ENCODE assay signal across 27 mouse cellular contexts in genomic region chr2:36089190-36089589, GRCm38 (mm10). TPM values are rescaled to one million over a fixed set of nuclear protein-coding genes. Genes with fewer than 3 reads are reported as not detected.
DNase-seq lines count a peak whose midpoint lies in the region; ATAC-seq and TF ChIP-seq lines count a peak whose summit lies in the region.
"Had no signal": no experiment of that assay in that cellular context is flagged by ENCODE, and none has a peak within 500 bp of the region (broad histone marks: within the 10 kb centered on the region; RNA-seq: fewer than 3 reads in every experiment).

No protein-coding gene starts in this region.

- TF ChIP-seq CTCF in forebrain, postnatal 0 days (IDR thresholded peaks at IDR 0.05; ENCODE audit: low read depth): no peak
- no peak for TF ChIP-seq CTCF in brain, embryonic 14.5 days (IDR thresholded peaks at IDR 0.05; ENCODE audit: borderline replicate concordance, extremely low read depth, insufficient read depth, insufficient read length)

- H3K9me3 ChIP-seq in forebrain, embryonic 15.5 days: no peaks in the 10 kb centered on the region
- no peaks in the 10 kb centered on the region for H3K9me3 ChIP-seq in forebrain, embryonic 12.5 days
- no peaks in the 10 kb centered on the region for H3K9me3 ChIP-seq in forebrain, postnatal 0 days (ENCODE audit: low read length)
- no peaks in the 10 kb centered on the region for H3K9me3 ChIP-seq in forebrain, embryonic 11.5 days (ENCODE audit: control insufficient read depth, low read length)
- H3K9me3 ChIP-seq: embryonic facial prominence, embryonic 13.5 days; embryonic facial prominence, embryonic 15.5 days; G1E had no signal

- no peak overlapping the region for H3K9ac ChIP-seq in forebrain, embryonic 15.5 days (replicated peaks)
- H3K9ac ChIP-seq in forebrain, embryonic 12.5 days: no peak overlapping the region
- H3K9ac ChIP-seq in forebrain, postnatal 0 days: peak overlapping the region; percentile 18; the same call in 1 of the 2 replicates
- no peak overlapping the region for H3K9ac ChIP-seq in forebrain, embryonic 11.5 days (ENCODE audit: low read length)
- H3K9ac ChIP-seq: embryonic facial prominence, embryonic 13.5 days; embryonic facial prominence, embryonic 15.5 days had no signal

- no peak for ATAC-seq in forebrain, embryonic 15.5 days (replicated peaks)
- no peak for ATAC-seq in forebrain, embryonic 12.5 days (ENCODE audit: low FRiP score)
- no peak for ATAC-seq in forebrain, postnatal 0 days
- ATAC-seq in forebrain, embryonic 11.5 days (replicated peaks; ENCODE audit: low FRiP score): no peak
- ATAC-seq: activated CD4-positive, CD25-positive, alpha-beta regulatory T cell, adult 4 months; Patski had no signal

- no peaks in the 10 kb centered on the region for H3K36me3 ChIP-seq in forebrain, embryonic 15.5 days
- no peaks in the 10 kb centered on the region for H3K36me3 ChIP-seq in forebrain, embryonic 12.5 days (replicated peaks)
- H3K36me3 ChIP-seq in forebrain, postnatal 0 days (ENCODE audit: insufficient read depth): no peaks in the 10 kb centered on the region
- H3K36me3 ChIP-seq in forebrain, embryonic 11.5 days (ENCODE audit: control insufficient read depth, insufficient read depth, low read length): no peaks in the 10 kb centered on the region
- H3K36me3 ChIP-seq: embryonic facial prominence, embryonic 13.5 days; embryonic facial prominence, embryonic 15.5 days; G1E had no signal

- peak overlapping the region; percentile 14; the same call in 1 of the 2 replicates for H3K27ac ChIP-seq in forebrain, embryonic 15.5 days (replicated peaks)
- no peak overlapping the region for H3K27ac ChIP-seq in forebrain, embryonic 12.5 days
- H3K27ac ChIP-seq in forebrain, postnatal 0 days (ENCODE audit: low read depth, low read length): no peak overlapping the region
- no peak overlapping the region for H3K27ac ChIP-seq in forebrain, embryonic 11.5 days (ENCODE audit: low read depth, low read length)
- H3K27ac ChIP-seq: embryonic facial prominence, embryonic 13.5 days; embryonic facial prominence, embryonic 15.5 days; gastrocnemius, adult 2 months had no signal

- no peak for DNase-seq in forebrain, postnatal 0 days
- no peak for DNase-seq in forebrain, embryonic 11.5 days (ENCODE audit: low spot score)
- peak; percentile 44 for DNase-seq in R1 (ENCODE audit: low read depth, low spot score)
- peak; percentile 47 for DNase-seq in brain, embryonic 14.5 days (ENCODE audit: low read depth)
- no peak for DNase-seq in spleen, adult 12 weeks (ENCODE audit: low spot score)
- DNase-seq in spleen, adult 18-20 months: no peak
- DNase-seq: adrenal gland, adult 8-10 months; adrenal gland, postnatal 14 days; adrenal gland, postnatal 36 days; cerebellum, adult 11 months; cerebellum, adult 18-20 months; cerebellum, adult 8-10 months; cerebellum, adult 9-11 months; cerebellum, postnatal 14 days; cerebellum, postnatal 36 days; embryo, embryonic 11 days; gastrocnemius, adult 2 months had no signal

- peaks cover 68% of the 10 kb centered on the region for H3K27me3 ChIP-seq in forebrain, embryonic 15.5 days
- H3K27me3 ChIP-seq in forebrain, embryonic 12.5 days: peaks cover 79% of the 10 kb centered on the region
- H3K27me3 ChIP-seq in forebrain, postnatal 0 days (ENCODE audit: insufficient read depth, low read length): peaks cover 50% of the 10 kb centered on the region
- peaks cover 54% of the 10 kb centered on the region for H3K27me3 ChIP-seq in forebrain, embryonic 11.5 days (ENCODE audit: control insufficient read depth, insufficient read depth, low read length)
- H3K27me3 ChIP-seq: Patski had no signal

- TF ChIP-seq POLR2A in brain, embryonic 14.5 days (IDR thresholded peaks at IDR 0.05; ENCODE audit: borderline replicate concordance, extremely low read depth, insufficient read depth, insufficient read length, poor library complexity, severe bottlenecking): no peak

- H3K4me1 ChIP-seq in forebrain, embryonic 15.5 days: peaks cover 22% of the 10 kb centered on the region
- peaks cover 15% of the 10 kb centered on the region for H3K4me1 ChIP-seq in forebrain, embryonic 12.5 days
- peaks cover 5% of the 10 kb centered on the region; the same call in 1 of the 2 replicates for H3K4me1 ChIP-seq in forebrain, postnatal 0 days (ENCODE audit: insufficient read depth)
- peaks cover 9% of the 10 kb centered on the region; the same call in 1 of the 2 replicates for H3K4me1 ChIP-seq in forebrain, embryonic 11.5 days (replicated peaks; ENCODE audit: control insufficient read depth, insufficient read depth, low read length)

- 0 out of 2 replicates have a peak overlapping the region, but pooled peaks have one; percentile 1 for H3K4me3 ChIP-seq in forebrain, embryonic 15.5 days
- H3K4me3 ChIP-seq in forebrain, embryonic 12.5 days (replicated peaks): no peak overlapping the region
- no peak overlapping the region for H3K4me3 ChIP-seq in forebrain, postnatal 0 days (ENCODE audit: low read depth, low read length)
- H3K4me3 ChIP-seq in forebrain, embryonic 11.5 days (ENCODE audit: low read depth, low read length): no peak overlapping the region
- H3K4me3 ChIP-seq: embryonic facial prominence, embryonic 13.5 days; embryonic facial prominence, embryonic 15.5 days; erythroblast, embryonic 14.5 days; gastrocnemius, adult 2 months had no signal

- H3K4me2 ChIP-seq in forebrain, embryonic 15.5 days (replicated peaks): peak overlapping the region; percentile 17; the same call in 1 of the 2 replicates
- H3K4me2 ChIP-seq in forebrain, embryonic 12.5 days: no peak overlapping the region
- H3K4me2 ChIP-seq in forebrain, postnatal 0 days (ENCODE audit: low read depth): peak overlapping the region; percentile 7
- H3K4me2 ChIP-seq in forebrain, embryonic 11.5 days (ENCODE audit: low read depth, low read length, severe bottlenecking): no peak overlapping the region
- H3K4me2 ChIP-seq: embryonic facial prominence, embryonic 15.5 days had no signal

- 18% methylated on average over 3 of the region's 3 CpGs for WGBS in forebrain, embryonic 15.5 days
- WGBS in forebrain, embryonic 12.5 days: 26% methylated on average over 3 of the region's 3 CpGs
- 20% methylated on average over 3 of the region's 3 CpGs for WGBS in forebrain, postnatal 0 days
- 23% methylated on average over 3 of the region's 3 CpGs for WGBS in forebrain, embryonic 11.5 days

RNA-seq across cellular contexts. Expression of gene Lhx6, which starts 16.0 kb away (rescaled TPM):
- 36.3 and 36.8 TPM in 2 replicates for polyA plus RNA-seq in forebrain, embryonic 15.5 days (2015; fragmentation: Nextera tagmentation; extraction: Ambion mirVana)
- 21.9 and 34.2 TPM in 2 replicates for polyA plus RNA-seq in forebrain, embryonic 12.5 days (2016; fragmentation: Nextera tagmentation; extraction: Ambion mirVana)
- total RNA-seq in forebrain, postnatal 0 days (2014; rRNA removed): 55.9 and 83.5 TPM in 2 replicates
- polyA plus RNA-seq in forebrain, postnatal 0 days (2015; fragmentation: Nextera tagmentation; extraction: Ambion mirVana): 16.4 and 31.0 TPM in 2 replicates
- 10.6 and 19.0 TPM in 2 replicates for polyA plus RNA-seq in forebrain, embryonic 11.5 days (2014; fragmentation: Nextera tagmentation; extraction: Ambion mirVana)
- polyA plus RNA-seq in brain, embryonic 14.5 days (2012; rRNA removed): 16.9 and 28.7 TPM in 2 replicates
- total RNA-seq: common myeloid progenitor, adult 5-6 weeks had no signal
- polyA plus RNA-seq: activated CD4-positive, CD25-positive, alpha-beta regulatory T cell, adult 4 months; erythroblast, embryonic 14.5 days; G1E had no signal

RNA-seq across cellular contexts. Expression of gene Morn5, which starts 39.9 kb away (rescaled TPM):
- polyA plus RNA-seq in forebrain, embryonic 15.5 days (2015; fragmentation: Nextera tagmentation; extraction: Ambion mirVana): 1.7 and 2.5 TPM in 2 replicates
- 0.69 and 1.3 TPM in 2 replicates for polyA plus RNA-seq in forebrain, embryonic 12.5 days (2016; fragmentation: Nextera tagmentation; extraction: Ambion mirVana)
- total RNA-seq in forebrain, postnatal 0 days (2014; rRNA removed): 1.0 and 2.2 TPM in 2 replicates
- polyA plus RNA-seq in forebrain, postnatal 0 days (2015; fragmentation: Nextera tagmentation; extraction: Ambion mirVana): 3.9 and 4.4 TPM in 2 replicates
- polyA plus RNA-seq in forebrain, embryonic 11.5 days (2014; fragmentation: Nextera tagmentation; extraction: Ambion mirVana): 0.47 and 0.68 TPM in 2 replicates
- 0.93 and 2.3 TPM in 2 replicates for polyA plus RNA-seq in brain, embryonic 14.5 days (2012; rRNA removed)
- total RNA-seq: adrenal gland, postnatal 14 days; common myeloid progenitor, adult 5-6 weeks; gastrocnemius, adult 2 months had no signal
- polyA plus RNA-seq: activated CD4-positive, CD25-positive, alpha-beta regulatory T cell, adult 4 months; embryonic facial prominence, embryonic 11.5 days; embryonic facial prominence, embryonic 13.5 days; erythroblast, embryonic 14.5 days; G1E had no signal

RNA-seq across cellular contexts. Expression of gene Ndufa8, which starts 40.0 kb away (rescaled TPM):
- 259 and 263 TPM in 2 replicates for polyA plus RNA-seq in forebrain, embryonic 15.5 days (2015; fragmentation: Nextera tagmentation; extraction: Ambion mirVana)
- polyA plus RNA-seq in forebrain, embryonic 12.5 days (2016; fragmentation: Nextera tagmentation; extraction: Ambion mirVana): 161 and 169 TPM in 2 replicates
- 74.0 and 111 TPM in 2 replicates for total RNA-seq in forebrain, postnatal 0 days (2014; rRNA removed)
- polyA plus RNA-seq in forebrain, postnatal 0 days (2015; fragmentation: Nextera tagmentation; extraction: Ambion mirVana): 333 and 372 TPM in 2 replicates
- polyA plus RNA-seq in forebrain, embryonic 11.5 days (2014; fragmentation: Nextera tagmentation; extraction: Ambion mirVana): 177 and 184 TPM in 2 replicates
- 123 and 135 TPM in 2 replicates for polyA plus RNA-seq in brain, embryonic 14.5 days (2012; rRNA removed)

RNA-seq across cellular contexts. Expression of gene Mrrf, which starts 47.0 kb away (rescaled TPM):
- polyA plus RNA-seq in forebrain, embryonic 15.5 days (2015; fragmentation: Nextera tagmentation; extraction: Ambion mirVana): 21.4 and 24.1 TPM in 2 replicates
- 23.2 and 23.4 TPM in 2 replicates for polyA plus RNA-seq in forebrain, embryonic 12.5 days (2016; fragmentation: Nextera tagmentation; extraction: Ambion mirVana)
- 14.0 and 17.0 TPM in 2 replicates for total RNA-seq in forebrain, postnatal 0 days (2014; rRNA removed)
- 12.9 and 21.9 TPM in 2 replicates for polyA plus RNA-seq in forebrain, postnatal 0 days (2015; fragmentation: Nextera tagmentation; extraction: Ambion mirVana)
- 23.2 and 28.2 TPM in 2 replicates for polyA plus RNA-seq in forebrain, embryonic 11.5 days (2014; fragmentation: Nextera tagmentation; extraction: Ambion mirVana)
- polyA plus RNA-seq in brain, embryonic 14.5 days (2012; rRNA removed): 23.7 and 33.5 TPM in 2 replicates

RNA-seq across cellular contexts. Expression of gene Rbm18, which starts 47.4 kb away (rescaled TPM):
- polyA plus RNA-seq in forebrain, embryonic 15.5 days (2015; fragmentation: Nextera tagmentation; extraction: Ambion mirVana): 149 and 164 TPM in 2 replicates
- polyA plus RNA-seq in forebrain, embryonic 12.5 days (2016; fragmentation: Nextera tagmentation; extraction: Ambion mirVana): 113 and 121 TPM in 2 replicates
- 54.6 and 61.4 TPM in 2 replicates for total RNA-seq in forebrain, postnatal 0 days (2014; rRNA removed)
- 86.4 and 98.7 TPM in 2 replicates for polyA plus RNA-seq in forebrain, postnatal 0 days (2015; fragmentation: Nextera tagmentation; extraction: Ambion mirVana)
- polyA plus RNA-seq in forebrain, embryonic 11.5 days (2014; fragmentation: Nextera tagmentation; extraction: Ambion mirVana): 98.2 and 100 TPM in 2 replicates
- polyA plus RNA-seq in brain, embryonic 14.5 days (2012; rRNA removed): 73.3 and 86.3 TPM in 2 replicates

Comparison
In these comparisons a context has a peak if more than half of its experiments do, and no peak if none do; other contexts are left out.
1. H3K4me2 ChIP-seq: peak in forebrain, embryonic 15.5 days (single experiment) and forebrain, postnatal 0 days (single experiment); none in forebrain, embryonic 12.5 days (single experiment) and forebrain, embryonic 11.5 days (single experiment).
2. DNase-seq: peak in R1 (single experiment) and brain, embryonic 14.5 days (single experiment); none in forebrain, postnatal 0 days (single experiment), forebrain, embryonic 11.5 days (single experiment), spleen, adult 12 weeks (single experiment) and spleen, adult 18-20 months (0 of 2).